Mouse (Mus musculus) frontal cortex, postnatal 36 days (tissue): Measurements from ENCODE around the gene Gm10272.
"Not testable (repeated sequence)": the region's sequence is repeated elsewhere in the genome, so short reads cannot be mapped to it uniquely, and the experiment has no call there.

Experiments
- DNase-seq, 2 experiments: peaks; one replicate each; pipeline ENCODE4 v3.0.0; 2022; ENCODE audit warnings: low spot score in 2 of 2

The Gm10272 gene

GRCm38 (mm10) chr10:77728280-77728679 is 21.9 kb downstream of the Gm10272 start:
- no peak for DNase-seq

GRCm38 (mm10) chr10:77729241-77729640 is 22.8 kb downstream of the Gm10272 start:
- DNase-seq: no peak

- DNase-seq: no peak
Observed at GRCm38 (mm10) chr10:77735928-77736327, 29.5 kb downstream of the Gm10272 start.

GRCm38 (mm10) chr10:77738929-77739328 is 32.5 kb downstream of the Gm10272 start:
- DNase-seq: no peak

- DNase-seq: not testable (repeated sequence)
Observed at GRCm38 (mm10) chr10:77741924-77742688, 35.7 kb downstream of the Gm10272 start, which contains the start of gene Gm18596. Gene Gm18596 (minus strand): TSS chr10:77742638.

GRCm38 (mm10) chr10:77750686-77751085 is 44.3 kb downstream of the Gm10272 start:
- not testable (repeated sequence) for DNase-seq

GRCm38 (mm10) chr10:77751254-77751653 is 44.8 kb downstream of the Gm10272 start, which contains the start of gene Gm9736:
Gene Gm9736 (minus strand): TSS chr10:77751354.
- DNase-seq: not testable (repeated sequence)

GRCm38 (mm10) chr10:77752312-77752711 is 45.9 kb downstream of the Gm10272 start:
- DNase-seq: not testable (repeated sequence)

GRCm38 (mm10) chr10:77753448-77753847 is 47.0 kb downstream of the Gm10272 start:
- DNase-seq: no peak
